Mouse (Mus musculus) lung, adult 2 months (tissue): Measurements from ENCODE around the gene Sh3bp5l.

Source experiments
- CTCF ChIP-seq: fragments of 200-500 bp; IDR thresholded peaks from 2 replicates; pipeline ENCODE4 v1.5.1; 2011; ENCODE audit warnings: mild to moderate bottlenecking, low read length, control low read depth; ENCODE audit not compliant: insufficient read depth
- POLR2A ChIP-seq: fragments of 200-500 bp; IDR thresholded peaks from 2 replicates; pipeline ENCODE4 v1.6.1; 2011; ENCODE audit warnings: low read depth, mild to moderate bottlenecking, control low read depth, low read length, borderline replicate concordance; ENCODE audit errors: extremely low read depth

- TF ChIP-seq POLR2A, result no peak
- TF ChIP-seq CTCF, result no peak
Measured at GRCm38 (mm10) chr11:58377686-58378085, 47.2 kb downstream of the Sh3bp5l start.
